Mouse (Mus musculus) intestine, embryonic 16.5 days (tissue): ENCODE data around the gene Nup98. TPM values are rescaled to one million over a fixed set of nuclear protein-coding genes. Genes with fewer than 3 reads are reported as not detected.

Source experiments
- ATAC-seq: fragments of 200-750 bp; cut with Nextera tagmentation; 2 replicates; pipeline ENCODE4 v1.8.0; 2017; ENCODE audit warnings: moderate TSS enrichment, moderate library complexity
- H3K27ac ChIP-seq: fragments of 300-500 bp; sonication (generic); 2 replicates; pipeline ENCODE4 v1.5.1; 2014; ENCODE audit warnings: mild to moderate bottlenecking, low read length
- H3K27me3 ChIP-seq: fragments of 300-500 bp; sonication (generic); replicated peaks from 2 replicates; pipeline ENCODE4 v1.6.1; 2014; ENCODE audit warnings: low read length, control low read depth, mixed read lengths; ENCODE audit not compliant: control insufficient read depth, insufficient read depth
- H3K36me3 ChIP-seq: fragments of 300-500 bp; sonication (generic); 2 replicates; pipeline ENCODE4 v1.6.1; 2014; ENCODE audit warnings: low read length, control low read depth; ENCODE audit not compliant: control insufficient read depth, insufficient read depth
- H3K4me1 ChIP-seq: fragments of 300-500 bp; sonication (generic); 2 replicates; pipeline ENCODE4 v1.6.1; 2014; ENCODE audit warnings: low read length, control low read depth, mixed read lengths; ENCODE audit not compliant: control insufficient read depth, insufficient read depth
- H3K4me2 ChIP-seq: fragments of 300-500 bp; sonication (generic); 2 replicates; pipeline ENCODE4 v1.6.1; 2014; ENCODE audit warnings: low read depth, low read length, control low read depth
- H3K4me3 ChIP-seq: fragments of 300-500 bp; sonication (generic); 2 replicates; pipeline ENCODE4 v1.5.1; 2014; ENCODE audit warnings: mild to moderate bottlenecking, low read length
- H3K9ac ChIP-seq: fragments of 300-500 bp; sonication (generic); 2 replicates; pipeline ENCODE4 v1.6.1; 2014; ENCODE audit warnings: low read depth, low read length
- H3K9me3 ChIP-seq: fragments of 300-500 bp; sonication (generic); 2 replicates; pipeline ENCODE4 v1.6.1; 2016; ENCODE audit warnings: low read length, control low read depth; ENCODE audit not compliant: control insufficient read depth
- WGBS: fragments of 180-500 bp; shearing (Covaris S2); extraction: QIAGEN DNeasy Blood & Tissue Kit; methylation state at CpG from one replicate; pipeline ENCODE4 v1.1.7; 2014; 5-methylcytosine and 5-hydroxymethylcytosine counted together
- polyA plus RNA-seq: library from polyadenylated mRNA; unstranded; fragments of >200 nt; fragmentation: Nextera tagmentation; extraction: Ambion mirVana; gene quantifications from 2 replicates; pipeline ENCODE4 v1.2.1, GENCODE M21; 2015

Gene Nup98
- polyA plus RNA-seq, 1 experiment from 2014 or later = 27.9 TPM

- WGBS = 5% methylated on average over 30 of the region's 30 CpGs
- Histone ChIP-seq H3K27ac (no peak overlapping the region; the same call in 1 of the 2 replicates), H3K27me3 (no peaks in the 10 kb centered on the region), H3K9ac (peak overlapping the region; percentile 27), H3K4me2 (peak overlapping the region; percentile 72), H3K4me1 (peaks cover 13% of the 10 kb centered on the region), H3K4me3 (peak overlapping the region; percentile 37), H3K9me3 (no peaks in the 10 kb centered on the region), H3K36me3 (no peaks in the 10 kb centered on the region)
- ATAC-seq = peak; percentile 75
Measured at GRCm38 (mm10) chr7:102099760-102100661, 110.0 kb downstream of the Nup98 start.

- no peak overlapping the region for H3K4me2 ChIP-seq
- no peak overlapping the region for H3K27ac ChIP-seq
- H3K36me3 ChIP-seq = peaks cover 6% of the 10 kb centered on the region; the same call in 1 of the 2 replicates
- H3K9ac ChIP-seq = no peak overlapping the region
- H3K4me3 ChIP-seq = no peak overlapping the region
- WGBS = 87% methylated on average over 4 of the region's 4 CpGs
- H3K27me3 ChIP-seq = no peaks in the 10 kb centered on the region
- H3K9me3 ChIP-seq = no peaks in the 10 kb centered on the region
- ATAC-seq = no peak
- H3K4me1 ChIP-seq = no peaks in the 10 kb centered on the region
Measured at GRCm38 (mm10) chr7:102087336-102087735, 122.6 kb downstream of the Nup98 start.

GRCm38 (mm10) chr7:102084041-102084696 is 125.8 kb downstream of the Nup98 start:
- Histone ChIP-seq H3K4me3 (no peak overlapping the region), H3K4me1 (no peaks in the 10 kb centered on the region), H3K27me3 (no peaks in the 10 kb centered on the region), H3K36me3 (peaks cover 12% of the 10 kb centered on the region; the same call in 1 of the 2 replicates), H3K9ac (no peak overlapping the region), H3K27ac (no peak overlapping the region), H3K4me2 (no peak overlapping the region), H3K9me3 (no peaks in the 10 kb centered on the region)
- ATAC-seq = no peak
- 79% methylated on average over 26 of the region's 26 CpGs for WGBS

- Histone ChIP-seq H3K9ac (no peak within 1 kb of the TSS), H3K36me3 (peaks cover 18% of the 10 kb centered on the region), H3K9me3 (no peaks in the 10 kb centered on the region), H3K27me3 (no peaks in the 10 kb centered on the region), H3K27ac (no peak within 1 kb of the TSS), H3K4me2 (no peak within 1 kb of the TSS), H3K4me1 (no peaks in the 10 kb centered on the region), H3K4me3 (no peak within 1 kb of the TSS)
- WGBS = 78% methylated on average over 5 of the region's 5 CpGs
- ATAC-seq = no peak
Measured at GRCm38 (mm10) chr7:102082816-102083215, 127.2 kb downstream of the Nup98 start, which contains the start of gene Trpc2. TSS of gene Trpc2 (plus strand) at chr7:102083116.

GRCm38 (mm10) chr7:102081784-102082183 is 128.2 kb downstream of the Nup98 start:
- Histone ChIP-seq H3K36me3 (peaks cover 18% of the 10 kb centered on the region), H3K27me3 (no peaks in the 10 kb centered on the region), H3K4me2 (no peak overlapping the region), H3K9ac (no peak overlapping the region), H3K27ac (no peak overlapping the region), H3K4me1 (no peaks in the 10 kb centered on the region), H3K4me3 (no peak overlapping the region), H3K9me3 (no peaks in the 10 kb centered on the region)
- no peak for ATAC-seq
- WGBS = 95% methylated on average over 5 of the region's 5 CpGs

- Histone ChIP-seq H3K27me3 (no peaks in the 10 kb centered on the region), H3K4me3 (no peak overlapping the region), H3K9ac (no peak overlapping the region), H3K36me3 (peaks cover 20% of the 10 kb centered on the region), H3K4me2 (no peak overlapping the region), H3K27ac (no peak overlapping the region), H3K4me1 (no peaks in the 10 kb centered on the region), H3K9me3 (no peaks in the 10 kb centered on the region)
- no peak for ATAC-seq
- 80% methylated on average over 8 of the region's 8 CpGs for WGBS
Measured at GRCm38 (mm10) chr7:102080311-102080710, 129.7 kb downstream of the Nup98 start.

- no peak overlapping the region for H3K27ac ChIP-seq
- no peak overlapping the region for H3K9ac ChIP-seq
- ATAC-seq = 0 out of 2 replicates have a peak, but pooled peaks have one; percentile 31
- H3K4me2 ChIP-seq = no peak overlapping the region
- 69% methylated on average over 7 of the region's 7 CpGs for WGBS
- peaks cover 23% of the 10 kb centered on the region for H3K36me3 ChIP-seq
- H3K4me1 ChIP-seq = no peaks in the 10 kb centered on the region
- H3K9me3 ChIP-seq = no peaks in the 10 kb centered on the region
- H3K27me3 ChIP-seq = no peaks in the 10 kb centered on the region
- no peak overlapping the region for H3K4me3 ChIP-seq
Measured at GRCm38 (mm10) chr7:102078517-102078916, 131.5 kb downstream of the Nup98 start.

- H3K4me3 ChIP-seq = no peak overlapping the region
- no peaks in the 10 kb centered on the region for H3K4me1 ChIP-seq
- ATAC-seq = no peak
- no peak overlapping the region for H3K4me2 ChIP-seq
- no peak overlapping the region for H3K9ac ChIP-seq
- H3K9me3 ChIP-seq = no peaks in the 10 kb centered on the region
- H3K27me3 ChIP-seq = no peaks in the 10 kb centered on the region
- no peak overlapping the region for H3K27ac ChIP-seq
- 85% methylated on average over 7 of the region's 7 CpGs for WGBS
- peaks cover 18% of the 10 kb centered on the region; the same call in 1 of the 2 replicates for H3K36me3 ChIP-seq
Measured at GRCm38 (mm10) chr7:102076714-102077296, 133.2 kb downstream of the Nup98 start.
